Mouse (Mus musculus) small intestine, adult 2 months (tissue): Measurements from ENCODE around the gene Rerg.

Experiments used
- CTCF ChIP-seq: fragments of 200-500 bp; IDR thresholded peaks from 2 replicates; pipeline ENCODE4 v1.5.1; 2012; ENCODE audit warnings: low read depth, mild to moderate bottlenecking, control low read depth, inconsistent platforms, low read length, moderate library complexity, mixed read lengths; ENCODE audit not compliant: insufficient replicate concordance, insufficient read length; ENCODE audit errors: extremely low read depth
- POLR2A ChIP-seq: fragments of 200-500 bp; IDR thresholded peaks from 2 replicates; pipeline ENCODE4 v1.6.1; 2012; ENCODE audit warnings: low read depth, mild to moderate bottlenecking, control low read depth, inconsistent platforms, low read length, moderate library complexity

- no peak for TF ChIP-seq CTCF
- no peak for TF ChIP-seq POLR2A
Measured at GRCm38 (mm10) chr6:137102662-137103179, 67.6 kb downstream of the Rerg start.
